Comparison of ENCODE assay signal across 23 mouse cellular contexts in genomic region chr13:95688576-95688975, GRCm38 (mm10). TPM values are rescaled to one million over a fixed set of nuclear protein-coding genes. Genes with fewer than 3 reads are reported as not detected.
DNase-seq lines count a peak whose midpoint lies in the region; ATAC-seq and TF ChIP-seq lines count a peak whose summit lies in the region.
"Had no signal": no experiment of that assay in that cellular context is flagged by ENCODE, and none has a peak within 500 bp of the region (broad histone marks: within the 10 kb centered on the region; RNA-seq: fewer than 3 reads in every experiment).

No protein-coding gene starts in this region.

- no peaks in the 10 kb centered on the region for H3K9me3 ChIP-seq in liver, embryonic 14.5 days (ENCODE audit: control insufficient read depth, low read length)
- H3K9me3 ChIP-seq: embryonic facial prominence, embryonic 10.5 days; forebrain, embryonic 13.5 days; hindbrain, embryonic 13.5 days; limb, embryonic 12.5 days; midbrain, embryonic 13.5 days; neural tube, embryonic 13.5 days had no signal

- no peaks in the 10 kb centered on the region for H3K27me3 ChIP-seq in liver, embryonic 14.5 days (ENCODE audit: control insufficient read depth, insufficient read depth, low read length)
- H3K27me3 ChIP-seq: forebrain, embryonic 13.5 days; hindbrain, embryonic 13.5 days; limb, embryonic 12.5 days; midbrain, embryonic 13.5 days; neural tube, embryonic 13.5 days had no signal

- H3K4me2 ChIP-seq in liver, embryonic 14.5 days (ENCODE audit: low read depth) = peak overlapping the region; percentile 41
- H3K4me2 ChIP-seq: forebrain, embryonic 13.5 days; hindbrain, embryonic 13.5 days; limb, embryonic 12.5 days; lung, embryonic 14.5 days; midbrain, embryonic 13.5 days; neural tube, embryonic 13.5 days had no signal

- peaks cover 22 to 46% of the 10 kb centered on the region in 2 experiments for H3K4me1 ChIP-seq in liver, embryonic 14.5 days (replicated peaks; ENCODE audit: control insufficient read depth in 2 of 2, insufficient read depth in 2 of 2, low read length in 1 of 2)
- H3K4me1 ChIP-seq: forebrain, embryonic 13.5 days; hindbrain, embryonic 13.5 days; midbrain, embryonic 13.5 days had no signal

- peak; percentile 90 for TF ChIP-seq EP300 in liver, embryonic 14.5 days (IDR thresholded peaks at IDR 0.05; ENCODE audit: low read depth)

- H3K36me3 ChIP-seq in liver, embryonic 14.5 days (replicated peaks; ENCODE audit: control insufficient read depth, insufficient read depth, low read depth) = no peaks in the 10 kb centered on the region
- H3K36me3 ChIP-seq: hindbrain, embryonic 13.5 days; neural tube, embryonic 13.5 days had no signal

- H3K9ac ChIP-seq in liver, embryonic 14.5 days (replicated peaks) = peak overlapping the region; percentile 34
- H3K9ac ChIP-seq: forebrain, embryonic 13.5 days; hindbrain, embryonic 13.5 days; limb, embryonic 12.5 days; lung, embryonic 14.5 days; midbrain, embryonic 13.5 days; neural tube, embryonic 13.5 days had no signal

- no peak overlapping the region for H3K4me3 ChIP-seq in liver, embryonic 14.5 days (ENCODE audit: insufficient read depth in 1 of 2, low read depth in 2 of 2, low read length in 2 of 2)
- H3K4me3 ChIP-seq: embryonic facial prominence, embryonic 10.5 days; forebrain, embryonic 13.5 days; hindbrain, embryonic 13.5 days; limb, embryonic 12.5 days; midbrain, embryonic 13.5 days; neural tube, embryonic 13.5 days had no signal

- DNase-seq in adrenal gland, adult 2 months = peak; percentile 19
- no peak for DNase-seq in adrenal gland, postnatal 25 days
- DNase-seq in 416B (ENCODE audit: low read depth) = peak; percentile 31
- DNase-seq in liver, embryonic 14.5 days (ENCODE audit: low read depth in 3 of 3, low spot score in 3 of 3) = peak; percentile 61 to 78 (median 61)
- no peak for DNase-seq in thymus, postnatal 36 days
- DNase-seq in left cerebral cortex, adult 9 months (ENCODE audit: low spot score in 2 of 2) = no peak
- DNase-seq in right cerebral cortex, adult 2 months (ENCODE audit: low spot score in 2 of 2) = no peak
- DNase-seq: adrenal gland, postnatal 14 days; cerebellum, adult 18-20 months; gastrocnemius, postnatal 10 days; heart, adult 18-20 months; kidney, adult 8-10 months; kidney, postnatal 36 days; lung, embryonic 14.5 days; lung, postnatal 4 days; right cerebral cortex, adult 18-20 months had no signal

- 16% methylated on average over 1 of the region's 1 CpGs for WGBS in liver, embryonic 14.5 days (ENCODE audit: insufficient replicate concordance)

- peak overlapping the region; percentile 69 for H3K27ac ChIP-seq in liver, embryonic 14.5 days
- H3K27ac ChIP-seq: embryonic facial prominence, embryonic 10.5 days; forebrain, embryonic 13.5 days; hindbrain, embryonic 13.5 days; limb, embryonic 12.5 days; midbrain, embryonic 13.5 days; neural tube, embryonic 13.5 days had no signal

- no peak for TF ChIP-seq CTCF in liver, embryonic 14.5 days (IDR thresholded peaks at IDR 0.05; ENCODE audit: low read depth)

- peak; percentile 76 for ATAC-seq in erythroblast, adult 5-6 weeks (replicated peaks; ENCODE audit: low FRiP score, poor library complexity, severe bottlenecking)
- peak; percentile 97 for ATAC-seq in liver, embryonic 14.5 days (ENCODE audit: insufficient read depth)
- ATAC-seq: forebrain, embryonic 13.5 days; midbrain, embryonic 13.5 days had no signal

RNA-seq across cellular contexts. Expression of gene F2rl2, which starts 8.1 kb away (rescaled TPM):
- under 1 TPM; 0.26 to 0.52 TPM for total RNA-seq in adrenal gland, adult 2 months (2021)
- 0.12 and 0.44 TPM in 2 replicates for polyA plus RNA-seq in adrenal gland, adult 2 months (2012; rRNA removed)
- total RNA-seq in adrenal gland, postnatal 25 days (2021) = not detected in 2 replicates
- total RNA-seq in erythroblast, adult 5-6 weeks (2015; ENCODE audit: low replicate concordance) = 1.0 and 4.2 TPM in 2 replicates
- 0.14 and 1.0 TPM in 2 replicates for total RNA-seq in erythroblast, adult 5-6 weeks (2017; ENCODE audit: low replicate concordance)
- polyA plus RNA-seq in liver, embryonic 14.5 days (2012; rRNA removed) = 7.9 and 10.9 TPM in 2 replicates
- polyA plus RNA-seq in liver, embryonic 14.5 days (2014; fragmentation: Nextera tagmentation; extraction: Ambion mirVana) = 10.7 and 13.3 TPM in 2 replicates

Comparison
In these comparisons a context has a peak if more than half of its experiments do, and no peak if none do; other contexts are left out.
1. DNase-seq: peak in adrenal gland, adult 2 months (single experiment), 416B (single experiment) and liver, embryonic 14.5 days (3 of 3); none in adrenal gland, postnatal 25 days (single experiment), thymus, postnatal 36 days (0 of 2), left cerebral cortex, adult 9 months (0 of 2) and right cerebral cortex, adult 2 months (0 of 2).